Mouse (Mus musculus): Measurements from ENCODE around the gene Ncstn. TPM values are rescaled to one million over a fixed set of nuclear protein-coding genes. Genes with fewer than 3 reads are reported as not detected.

Gene Ncstn
- polyA plus RNA-seq, 1 experiment from 2014 or later, result 115 TPM

- Histone ChIP-seq H3K9ac (replicated peaks; ENCODE audit: low read depth, low read length) (no peak overlapping the region), H3K27me3 (ENCODE audit: control insufficient read depth, insufficient read depth, low read length) (no peaks in the 10 kb centered on the region), H3K27ac (ENCODE audit: low read depth, low read length) (no peak overlapping the region), H3K9me3 (ENCODE audit: control insufficient read depth, low read length) (no peaks in the 10 kb centered on the region), H3K4me1 (ENCODE audit: control insufficient read depth, insufficient read depth, low read length) (no peaks in the 10 kb centered on the region), H3K4me3 (ENCODE audit: low read depth, low read length) (no peak overlapping the region), H3K4me2 (ENCODE audit: low read depth, low read length) (no peak overlapping the region), H3K36me3 (ENCODE audit: control insufficient read depth, insufficient read depth, low read length) (peaks cover 57% of the 10 kb centered on the region)
- no peak for ATAC-seq (ENCODE audit: low read depth)
These were observed 11.7 kb upstream of the Ncstn start for GRCm38 (mm10) chr1:172094295-172094694.

- no peaks in the 10 kb centered on the region for H3K27me3 ChIP-seq (ENCODE audit: control insufficient read depth, insufficient read depth, low read length)
- no peaks in the 10 kb centered on the region for H3K4me1 ChIP-seq (ENCODE audit: control insufficient read depth, insufficient read depth, low read length)
- no peak overlapping the region for H3K27ac ChIP-seq (ENCODE audit: low read depth, low read length)
- H3K36me3 ChIP-seq (ENCODE audit: control insufficient read depth, insufficient read depth, low read length), result peaks cover 64% of the 10 kb centered on the region
- H3K9ac ChIP-seq (replicated peaks; ENCODE audit: low read depth, low read length), result no peak overlapping the region
- ATAC-seq (ENCODE audit: low read depth), result no peak
- WGBS, result 66% methylated on average over 3 of the region's 3 CpGs
- no peaks in the 10 kb centered on the region for H3K9me3 ChIP-seq (ENCODE audit: control insufficient read depth, low read length)
- no peak overlapping the region for H3K4me2 ChIP-seq (ENCODE audit: low read depth, low read length)
- H3K4me3 ChIP-seq (ENCODE audit: low read depth, low read length), result no peak overlapping the region
These were observed 10.9 kb upstream of the Ncstn start for GRCm38 (mm10) chr1:172093522-172093921.

- Histone ChIP-seq H3K36me3 (ENCODE audit: control insufficient read depth, insufficient read depth, low read length) (peaks cover 13% of the 10 kb centered on the region), H3K4me2 (ENCODE audit: low read depth, low read length) (peak overlapping the region; percentile 68), H3K27me3 (ENCODE audit: control insufficient read depth, insufficient read depth, low read length) (no peaks in the 10 kb centered on the region), H3K4me1 (ENCODE audit: control insufficient read depth, insufficient read depth, low read length) (peaks cover 11% of the 10 kb centered on the region; the same call in 1 of the 2 replicates), H3K4me3 (ENCODE audit: low read depth, low read length) (peak overlapping the region; percentile 65), H3K9ac (replicated peaks; ENCODE audit: low read depth, low read length) (peak overlapping the region; percentile 70), H3K9me3 (ENCODE audit: control insufficient read depth, low read length) (no peaks in the 10 kb centered on the region), H3K27ac (ENCODE audit: low read depth, low read length) (peak overlapping the region; percentile 58; the same call in 1 of the 2 replicates)
- peak; percentile 74 for ATAC-seq (ENCODE audit: low read depth)
- WGBS, result 3% methylated on average over 24 of the region's 24 CpGs
These were observed 377 bp upstream of the Ncstn start for GRCm38 (mm10) chr1:172082899-172083445.

- Histone ChIP-seq H3K9me3 (ENCODE audit: control insufficient read depth, low read length) (no peaks in the 10 kb centered on the region), H3K4me3 (ENCODE audit: low read depth, low read length) (no peak overlapping the region), H3K27me3 (ENCODE audit: control insufficient read depth, insufficient read depth, low read length) (no peaks in the 10 kb centered on the region), H3K36me3 (ENCODE audit: control insufficient read depth, insufficient read depth, low read length) (peaks cover 39% of the 10 kb centered on the region), H3K9ac (replicated peaks; ENCODE audit: low read depth, low read length) (no peak overlapping the region), H3K4me1 (ENCODE audit: control insufficient read depth, insufficient read depth, low read length) (peaks cover 7% of the 10 kb centered on the region; the same call in 1 of the 2 replicates), H3K4me2 (ENCODE audit: low read depth, low read length) (no peak overlapping the region), H3K27ac (ENCODE audit: low read depth, low read length) (no peak overlapping the region)
- ATAC-seq (ENCODE audit: low read depth), result no peak
- 83% methylated on average over 5 of the region's 5 CpGs for WGBS
These were observed 4.6 kb downstream of the Ncstn start for GRCm38 (mm10) chr1:172077981-172078380.

GRCm38 (mm10) chr1:172072604-172073003 lies 10.0 kb downstream of the Ncstn start:
- Histone ChIP-seq H3K4me1 (ENCODE audit: control insufficient read depth, insufficient read depth, low read length) (no peaks in the 10 kb centered on the region), H3K4me2 (ENCODE audit: low read depth, low read length) (no peak overlapping the region), H3K9me3 (ENCODE audit: control insufficient read depth, low read length) (no peaks in the 10 kb centered on the region), H3K27me3 (ENCODE audit: control insufficient read depth, insufficient read depth, low read length) (no peaks in the 10 kb centered on the region), H3K9ac (replicated peaks; ENCODE audit: low read depth, low read length) (no peak overlapping the region), H3K27ac (ENCODE audit: low read depth, low read length) (no peak overlapping the region), H3K36me3 (ENCODE audit: control insufficient read depth, insufficient read depth, low read length) (peaks cover 76% of the 10 kb centered on the region), H3K4me3 (ENCODE audit: low read depth, low read length) (no peak overlapping the region)
- ATAC-seq (ENCODE audit: low read depth), result no peak
- WGBS, result 100% methylated on average over 7 of the region's 7 CpGs

- H3K4me2 ChIP-seq (ENCODE audit: low read depth, low read length), result no peak overlapping the region
- H3K27me3 ChIP-seq (ENCODE audit: control insufficient read depth, insufficient read depth, low read length), result no peaks in the 10 kb centered on the region
- no peak for ATAC-seq (ENCODE audit: low read depth)
- H3K4me1 ChIP-seq (ENCODE audit: control insufficient read depth, insufficient read depth, low read length), result no peaks in the 10 kb centered on the region
- no peak overlapping the region for H3K9ac ChIP-seq (replicated peaks; ENCODE audit: low read depth, low read length)
- no peak overlapping the region for H3K4me3 ChIP-seq (ENCODE audit: low read depth, low read length)
- no peaks in the 10 kb centered on the region for H3K9me3 ChIP-seq (ENCODE audit: control insufficient read depth, low read length)
- peaks cover 86% of the 10 kb centered on the region for H3K36me3 ChIP-seq (ENCODE audit: control insufficient read depth, insufficient read depth, low read length)
- no peak overlapping the region for H3K27ac ChIP-seq (ENCODE audit: low read depth, low read length)
- WGBS, result 39% methylated on average over 4 of the region's 4 CpGs
These were observed 11.0 kb downstream of the Ncstn start for GRCm38 (mm10) chr1:172071556-172071955.

- 92% methylated on average over 6 of the region's 6 CpGs for WGBS
- no peak overlapping the region for H3K4me2 ChIP-seq (ENCODE audit: low read depth, low read length)
- H3K4me3 ChIP-seq (ENCODE audit: low read depth, low read length), result no peak overlapping the region
- H3K9ac ChIP-seq (replicated peaks; ENCODE audit: low read depth, low read length), result no peak overlapping the region
- no peaks in the 10 kb centered on the region for H3K9me3 ChIP-seq (ENCODE audit: control insufficient read depth, low read length)
- H3K27ac ChIP-seq (ENCODE audit: low read depth, low read length), result no peak overlapping the region
- peaks cover 96% of the 10 kb centered on the region for H3K36me3 ChIP-seq (ENCODE audit: control insufficient read depth, insufficient read depth, low read length)
- ATAC-seq (ENCODE audit: low read depth), result no peak
- no peaks in the 10 kb centered on the region for H3K27me3 ChIP-seq (ENCODE audit: control insufficient read depth, insufficient read depth, low read length)
- no peaks in the 10 kb centered on the region for H3K4me1 ChIP-seq (ENCODE audit: control insufficient read depth, insufficient read depth, low read length)
These were observed 12.4 kb downstream of the Ncstn start for GRCm38 (mm10) chr1:172070227-172070626.

- no peaks in the 10 kb centered on the region for H3K27me3 ChIP-seq (ENCODE audit: control insufficient read depth, insufficient read depth, low read length)
- H3K27ac ChIP-seq (ENCODE audit: low read depth, low read length), result peak overlapping the region; percentile 45
- peaks cover 51% of the 10 kb centered on the region for H3K36me3 ChIP-seq (ENCODE audit: control insufficient read depth, insufficient read depth, low read length)
- H3K4me1 ChIP-seq (ENCODE audit: control insufficient read depth, insufficient read depth, low read length), result peaks cover 7% of the 10 kb centered on the region; the same call in 1 of the 2 replicates
- ATAC-seq (ENCODE audit: low read depth), result peak; percentile 56
- H3K9ac ChIP-seq (replicated peaks; ENCODE audit: low read depth, low read length), result no peak overlapping the region
- WGBS, result 35% methylated on average over 13 of the region's 13 CpGs
- no peaks in the 10 kb centered on the region for H3K9me3 ChIP-seq (ENCODE audit: control insufficient read depth, low read length)
- no peak overlapping the region for H3K4me2 ChIP-seq (ENCODE audit: low read depth, low read length)
- H3K4me3 ChIP-seq (ENCODE audit: low read depth, low read length), result no peak overlapping the region
These were observed 17.9 kb downstream of the Ncstn start for GRCm38 (mm10) chr1:172064613-172065141.

- Histone ChIP-seq H3K27ac (ENCODE audit: low read depth, low read length) (no peak overlapping the region), H3K9me3 (ENCODE audit: control insufficient read depth, low read length) (no peaks in the 10 kb centered on the region), H3K36me3 (ENCODE audit: control insufficient read depth, insufficient read depth, low read length) (peaks cover 38% of the 10 kb centered on the region), H3K27me3 (ENCODE audit: control insufficient read depth, insufficient read depth, low read length) (no peaks in the 10 kb centered on the region), H3K4me2 (ENCODE audit: low read depth, low read length) (no peak overlapping the region), H3K9ac (replicated peaks; ENCODE audit: low read depth, low read length) (no peak overlapping the region), H3K4me1 (ENCODE audit: control insufficient read depth, insufficient read depth, low read length) (peaks cover 10% of the 10 kb centered on the region; the same call in 1 of the 2 replicates), H3K4me3 (ENCODE audit: low read depth, low read length) (no peak overlapping the region)
- 36% methylated on average over 4 of the region's 4 CpGs for WGBS
- no peak for ATAC-seq (ENCODE audit: low read depth)
These were observed 19.1 kb downstream of the Ncstn start for GRCm38 (mm10) chr1:172063291-172064023.
